Mouse (Mus musculus): ENCODE measurements around the gene Bmpr2. TPM values are rescaled to one million over a fixed set of nuclear protein-coding genes. Genes with fewer than 3 reads are reported as not detected.

Bmpr2 gene
- total RNA-seq, 2 experiments from 2014 or later: 32.2 to 32.6 TPM

DNA sequence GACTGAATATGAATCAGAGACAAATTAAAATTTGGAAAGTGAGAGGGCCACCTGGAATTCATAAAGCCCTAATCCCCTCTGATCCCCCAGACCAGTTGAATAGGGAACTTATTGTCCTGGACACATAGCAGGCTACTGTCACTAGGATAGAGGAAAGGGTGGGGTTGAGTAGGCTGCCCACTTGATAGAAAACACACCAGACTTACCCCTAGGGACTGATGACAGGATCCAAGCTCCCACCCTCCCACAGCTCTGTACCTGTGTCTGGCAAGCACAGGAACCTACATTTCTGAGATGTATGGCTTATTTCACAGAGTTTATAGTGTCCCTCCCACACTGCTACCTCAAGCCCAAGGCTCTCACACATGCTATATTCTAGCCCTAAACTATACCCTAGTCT lies 124.8 kb downstream of the Bmpr2 start:
- intact Hi-C loops (cut with DNase I; ENCODE audit: low total_unique reads): loop anchor here (10.0 kb wide), 2 partner anchors 107 to 217 kb away; no protein-coding TSS in a partner anchor
- no peak for DNase-seq

DNA sequence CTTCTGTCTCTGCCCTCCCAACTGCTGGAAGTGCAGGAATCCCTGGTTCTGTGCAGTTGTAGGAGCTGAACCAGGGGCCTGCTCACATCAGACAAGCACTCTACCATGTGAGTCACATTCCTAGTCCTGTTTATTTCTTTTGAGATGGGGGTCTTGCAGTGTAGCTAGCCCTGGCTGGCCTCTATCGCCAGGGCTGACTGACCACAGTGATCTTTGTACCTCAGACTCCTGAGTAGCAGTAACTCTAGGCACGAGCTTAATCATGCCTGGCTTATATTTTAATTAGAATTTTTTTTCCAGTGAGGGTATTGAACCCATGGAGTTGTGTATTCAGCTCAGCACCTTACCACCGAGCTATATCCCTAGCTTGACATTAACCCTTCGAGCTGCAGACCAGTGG lies 128.0 kb downstream of the Bmpr2 start:
- intact Hi-C loops (cut with DNase I; ENCODE audit: low total_unique reads): no loop called here
- no peak for DNase-seq

DNA sequence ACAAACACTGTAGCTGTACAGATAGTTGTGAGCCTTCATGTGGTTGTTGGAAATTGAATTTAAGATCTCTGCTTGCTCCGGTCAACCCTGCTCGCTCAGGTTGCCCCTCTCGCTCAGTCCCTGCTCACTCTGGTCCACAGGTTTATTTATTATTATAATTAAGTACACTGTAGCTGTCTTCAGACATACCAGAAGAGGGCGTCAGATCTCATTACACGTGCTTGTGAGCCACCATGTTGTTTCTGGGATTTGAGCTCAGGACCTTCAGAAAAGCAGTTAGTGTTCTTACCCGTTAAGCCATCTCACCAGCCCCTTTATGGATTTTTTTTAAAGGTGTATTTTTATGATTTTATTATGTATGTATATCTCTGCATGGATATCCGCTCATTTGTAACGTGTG lies 129.6 kb downstream of the Bmpr2 start:
- intact Hi-C loops (cut with DNase I; ENCODE audit: low total_unique reads): no loop called here

DNA sequence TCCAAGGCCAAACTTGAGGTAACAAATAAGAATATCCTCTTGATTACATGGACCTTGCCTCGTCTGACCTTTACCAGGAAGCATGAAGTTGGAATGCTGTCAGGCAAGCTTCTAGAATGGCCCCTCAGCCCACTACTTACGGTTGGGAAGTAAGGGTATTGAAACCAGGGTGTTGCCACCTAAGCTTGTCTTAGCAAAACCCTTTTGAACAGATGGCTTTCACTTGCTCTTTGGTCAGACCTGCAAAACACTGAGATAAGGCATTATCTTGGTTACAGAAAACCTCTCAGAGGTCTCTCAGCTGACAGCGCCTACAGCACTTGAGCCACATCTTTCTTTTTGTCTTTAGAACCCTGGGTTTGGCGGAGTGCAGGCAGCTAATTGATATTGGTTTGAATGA lies 130.8 kb downstream of the Bmpr2 start:
- DNase-seq: no peak
- intact Hi-C loops (cut with DNase I; ENCODE audit: low total_unique reads): no loop called here

More for the DNA sequence above, 129.6 kb downstream of the Bmpr2 start:
- no peak for DNase-seq

DNA sequence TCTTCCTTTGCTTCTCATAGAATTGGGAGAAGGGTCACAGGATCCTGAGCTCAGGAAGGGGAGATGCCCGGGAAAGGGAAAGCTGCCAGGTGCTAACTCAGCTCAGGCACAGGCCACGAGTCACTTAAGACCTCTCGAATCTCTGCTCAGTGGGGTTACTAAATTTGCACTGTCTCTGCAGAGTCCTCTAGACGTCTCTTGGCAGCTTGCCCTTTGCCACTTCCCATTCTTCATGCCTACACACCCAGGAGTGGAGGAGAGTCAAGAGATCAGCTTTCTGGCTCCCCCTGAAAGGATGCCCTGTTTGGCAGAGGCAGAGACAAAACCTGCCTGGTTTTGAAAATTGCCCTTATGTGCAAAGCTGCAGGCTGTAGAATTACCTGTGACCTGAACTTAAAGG lies 132.3 kb downstream of the Bmpr2 start:
- intact Hi-C loops (cut with DNase I; ENCODE audit: low total_unique reads): no loop called here
- DNase-seq: peak; percentile 32

DNA sequence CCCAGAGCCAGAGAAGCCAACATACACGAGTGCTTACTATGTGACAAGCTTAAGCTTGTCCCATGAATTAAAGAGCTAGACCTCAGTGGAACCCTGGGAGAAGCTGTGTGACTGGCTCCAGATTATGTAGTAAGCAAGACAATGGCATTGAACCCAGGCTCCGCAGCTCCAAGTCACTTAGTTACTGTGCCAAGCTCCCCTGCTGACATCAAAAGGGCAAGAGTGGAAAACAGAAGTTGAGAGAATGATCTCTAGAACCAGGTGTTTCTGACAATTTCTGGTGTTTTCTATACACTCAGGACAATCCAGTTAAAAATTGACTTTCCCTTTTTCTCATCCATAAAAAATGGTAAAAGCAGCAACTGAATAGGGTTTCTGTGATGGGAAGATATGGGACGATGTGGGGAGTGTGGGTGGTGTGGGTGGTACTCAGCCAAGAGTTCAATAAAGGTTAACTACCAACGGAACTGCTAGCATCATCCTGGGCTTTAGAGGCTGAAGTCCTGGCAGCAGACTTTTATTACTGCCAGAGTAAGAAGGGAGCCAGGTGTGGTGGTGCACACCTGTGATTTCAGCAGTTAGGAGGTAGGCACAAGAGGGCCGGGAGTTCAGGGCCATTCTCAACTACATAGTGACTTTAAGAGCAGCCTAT lies 134.1 kb downstream of the Bmpr2 start:
- intact Hi-C loops (cut with DNase I; ENCODE audit: low total_unique reads): no loop called here
- no peak for DNase-seq

DNA sequence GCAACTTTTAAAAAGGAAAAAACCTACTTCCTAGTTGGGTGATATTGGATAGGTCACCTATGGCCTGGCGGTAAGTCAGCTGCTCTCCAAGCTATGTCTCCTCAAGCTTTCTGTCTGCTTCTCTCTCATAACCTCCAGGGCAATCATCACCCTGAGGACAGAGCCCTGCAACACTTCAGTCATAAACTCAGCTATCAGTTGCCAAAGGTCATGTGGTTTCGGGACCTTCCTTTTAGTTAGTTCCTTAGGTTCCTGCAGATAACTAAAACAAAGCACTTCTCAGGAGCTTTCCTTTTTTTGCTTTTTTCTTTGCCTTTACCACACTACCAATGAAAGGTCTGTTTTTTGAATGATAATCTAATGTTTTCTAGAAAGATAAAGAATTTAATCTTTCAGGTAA lies 136.5 kb downstream of the Bmpr2 start:
- DNase-seq: no peak
- intact Hi-C loops (cut with DNase I; ENCODE audit: low total_unique reads): no loop called here

DNA sequence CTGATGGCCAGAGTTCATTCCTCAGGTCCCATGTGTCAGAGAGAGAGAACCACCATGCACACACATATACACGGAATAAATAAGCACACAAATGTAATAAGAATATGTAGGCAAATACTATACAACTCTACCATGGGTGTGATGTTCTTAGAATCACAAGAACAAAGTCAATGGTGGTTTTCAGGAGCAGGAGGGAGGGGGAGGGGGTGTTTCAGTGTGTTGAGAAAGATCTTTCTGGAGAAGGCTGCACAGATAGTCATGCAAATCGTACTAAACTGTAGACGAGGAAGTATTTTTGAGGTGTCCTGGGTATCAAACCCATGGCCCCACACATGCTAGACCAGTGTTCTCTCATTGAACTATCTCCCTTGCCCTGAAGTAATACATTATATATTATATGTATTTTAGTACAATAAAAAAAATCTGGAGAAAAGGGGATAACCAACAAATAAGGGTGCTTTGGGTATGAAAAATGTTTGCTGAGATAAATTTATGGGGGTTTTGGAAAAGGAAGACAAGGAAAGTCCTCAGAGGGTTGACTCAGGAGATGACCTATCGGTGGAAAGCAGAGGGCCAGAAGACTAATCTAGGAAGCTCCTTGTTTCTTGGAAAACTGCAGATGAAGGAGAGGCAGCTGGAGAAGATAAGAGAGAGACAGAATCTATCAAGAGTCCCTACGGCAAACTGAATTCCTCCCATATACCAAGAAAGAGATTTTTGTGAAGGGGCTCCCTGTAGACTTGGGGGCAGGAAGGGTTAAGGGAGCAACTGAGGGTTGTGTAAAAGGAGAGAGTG lies 138.1 kb downstream of the Bmpr2 start:
- intact Hi-C loops (cut with DNase I; ENCODE audit: low total_unique reads): no loop called here
- DNase-seq: no peak

DNA sequence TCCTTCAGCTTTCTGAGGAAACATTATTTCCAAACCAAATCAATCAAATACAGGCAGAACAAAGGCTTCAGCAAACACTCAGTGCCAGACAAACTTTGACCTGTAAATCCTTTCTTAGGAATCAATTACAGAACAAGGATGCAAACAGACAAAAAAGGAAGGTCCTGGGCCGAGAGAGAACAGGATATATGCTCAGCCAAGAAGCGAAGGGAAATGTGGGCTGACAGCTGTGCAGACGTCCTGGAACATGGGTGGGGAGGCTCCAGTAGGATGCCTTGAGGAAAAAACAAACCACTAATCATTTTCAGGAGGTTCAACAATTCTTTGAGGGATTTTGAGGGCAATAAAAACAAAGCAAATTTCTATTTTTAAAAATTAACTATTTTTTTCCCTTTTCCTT lies 139.4 kb downstream of the Bmpr2 start:
- intact Hi-C loops (cut with DNase I; ENCODE audit: low total_unique reads): no loop called here
- peak; percentile 15 for DNase-seq

DNA sequence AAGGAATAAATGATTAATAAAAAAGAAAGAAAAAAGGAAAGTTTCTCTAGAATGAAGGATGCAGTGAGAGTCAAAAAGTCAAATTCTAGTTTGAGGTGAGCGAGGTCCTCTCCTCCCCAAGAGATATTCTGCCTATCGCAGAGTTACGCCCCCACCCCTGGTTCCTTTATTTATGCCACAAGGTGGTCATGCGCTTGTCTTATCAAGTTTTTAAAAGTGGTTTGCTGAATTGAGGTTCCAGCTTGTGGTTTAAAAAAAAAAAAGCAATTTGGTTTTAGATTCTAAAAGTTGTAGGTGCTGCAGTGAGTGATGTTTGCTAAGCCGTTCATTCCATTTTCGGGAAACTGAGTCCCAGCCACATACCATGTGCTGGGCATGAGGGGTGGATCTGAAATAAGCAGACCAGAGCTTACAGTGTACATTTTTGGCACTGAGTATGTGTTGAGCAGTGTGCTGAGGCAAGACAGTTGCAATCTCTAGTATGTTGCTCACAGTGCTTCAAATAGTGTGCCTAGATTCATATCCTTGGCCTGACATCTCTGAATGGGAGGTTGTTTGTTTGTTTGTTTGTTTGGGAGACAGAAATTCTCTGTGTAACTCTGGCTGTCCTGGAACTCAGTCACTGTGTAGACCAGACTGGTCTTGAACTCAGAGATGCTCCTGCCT lies 141.6 kb downstream of the Bmpr2 start:
- intact Hi-C loops (cut with DNase I; ENCODE audit: low total_unique reads): no loop called here
- no peak for DNase-seq

DNA sequence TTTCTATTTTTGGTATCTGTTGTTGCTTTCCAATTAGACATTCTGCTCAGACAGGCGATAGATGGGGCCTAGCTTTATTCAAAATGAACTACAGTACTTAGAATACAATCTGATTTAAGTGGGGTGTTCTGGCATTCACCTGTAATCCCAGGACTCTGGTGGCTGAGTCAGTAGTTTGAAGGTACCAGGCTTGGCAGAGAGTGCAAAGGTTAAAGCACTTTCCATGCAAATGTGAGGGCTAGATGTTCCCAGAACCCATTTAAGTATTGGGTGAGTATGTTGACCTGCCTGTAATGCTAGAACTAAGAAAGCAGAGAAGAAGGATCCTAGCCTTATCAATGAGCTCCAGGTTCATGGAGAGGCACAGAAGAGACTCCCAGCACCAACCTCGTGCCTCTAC lies 142.7 kb downstream of the Bmpr2 start:
- no peak for DNase-seq
- intact Hi-C loops (cut with DNase I; ENCODE audit: low total_unique reads): no loop called here

DNA sequence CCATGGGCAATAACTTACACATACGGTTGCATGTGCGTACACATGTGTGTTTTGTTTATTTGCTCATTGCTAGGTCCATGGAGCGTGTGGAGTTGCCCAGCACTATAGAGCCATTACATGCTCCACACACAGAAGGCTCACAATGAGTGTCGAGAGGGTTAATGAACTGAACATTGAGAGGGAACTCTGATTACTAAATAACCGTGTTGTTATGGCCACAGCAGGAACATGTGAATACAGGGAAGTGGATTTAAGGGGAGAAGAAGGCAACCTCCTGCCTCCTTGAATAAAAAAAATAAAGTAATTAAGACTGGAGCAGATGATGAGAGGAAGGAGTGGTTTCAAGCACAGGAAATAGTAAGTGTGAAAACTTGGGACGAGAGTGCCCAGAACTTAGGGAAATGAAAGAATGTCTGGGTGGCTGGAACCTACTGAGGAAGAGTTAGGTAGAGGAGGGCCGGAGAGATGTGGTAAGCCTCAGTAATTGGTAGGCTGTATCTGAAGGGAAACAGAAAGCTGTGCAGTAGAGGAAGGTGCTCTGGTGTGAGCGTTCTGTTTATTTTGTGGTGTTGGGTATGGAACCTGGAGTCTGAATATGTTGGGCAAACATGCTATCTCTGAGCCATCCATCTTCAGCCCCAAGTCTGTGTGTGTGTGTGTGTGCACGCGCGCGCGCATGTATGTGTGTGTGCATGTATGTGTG lies 143.8 kb downstream of the Bmpr2 start:
- no peak for DNase-seq
- intact Hi-C loops (cut with DNase I; ENCODE audit: low total_unique reads): no loop called here

DNA sequence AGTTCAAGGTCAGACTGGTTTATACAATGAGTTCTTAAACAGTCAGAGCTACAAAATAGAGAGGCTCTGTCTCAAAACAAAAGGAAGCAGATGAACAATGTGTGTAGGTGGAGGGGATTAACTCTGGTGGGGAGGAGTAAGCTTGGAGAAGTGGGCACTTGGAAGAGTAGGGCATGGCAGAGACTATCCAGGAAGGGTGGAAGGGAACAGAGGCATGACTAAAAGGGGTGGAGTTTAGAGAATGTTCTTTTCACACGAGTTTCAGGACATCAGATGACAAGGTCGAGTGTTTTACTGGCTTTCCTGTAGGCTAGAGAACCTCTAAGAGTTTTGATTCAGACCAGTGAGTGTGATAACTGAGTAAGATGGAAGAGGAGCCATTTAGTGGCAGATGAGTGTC lies 144.5 kb downstream of the Bmpr2 start:
- intact Hi-C loops (cut with DNase I; ENCODE audit: low total_unique reads): no loop called here
- DNase-seq: no peak

DNA sequence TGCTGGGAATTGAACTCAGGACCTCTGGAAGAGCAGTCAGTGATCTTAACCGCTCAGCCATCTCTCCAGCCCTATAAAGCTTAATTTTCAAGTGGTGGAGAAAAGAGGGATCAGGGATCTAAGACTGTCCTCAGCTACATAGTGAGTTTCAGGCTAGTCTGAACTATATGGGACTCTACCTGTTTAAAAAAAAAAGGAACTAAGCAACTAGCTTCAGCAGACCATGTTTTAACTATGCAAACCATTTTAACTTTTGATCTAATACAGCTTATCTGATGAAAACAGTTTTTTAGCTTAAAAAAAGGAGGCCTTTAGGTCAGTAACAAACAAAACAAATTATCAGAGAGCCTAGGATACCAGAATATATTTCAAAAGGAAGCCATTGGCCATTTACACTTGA lies 147.7 kb downstream of the Bmpr2 start:
- no peak for DNase-seq
- intact Hi-C loops (cut with DNase I; ENCODE audit: low total_unique reads): no loop called here

DNA sequence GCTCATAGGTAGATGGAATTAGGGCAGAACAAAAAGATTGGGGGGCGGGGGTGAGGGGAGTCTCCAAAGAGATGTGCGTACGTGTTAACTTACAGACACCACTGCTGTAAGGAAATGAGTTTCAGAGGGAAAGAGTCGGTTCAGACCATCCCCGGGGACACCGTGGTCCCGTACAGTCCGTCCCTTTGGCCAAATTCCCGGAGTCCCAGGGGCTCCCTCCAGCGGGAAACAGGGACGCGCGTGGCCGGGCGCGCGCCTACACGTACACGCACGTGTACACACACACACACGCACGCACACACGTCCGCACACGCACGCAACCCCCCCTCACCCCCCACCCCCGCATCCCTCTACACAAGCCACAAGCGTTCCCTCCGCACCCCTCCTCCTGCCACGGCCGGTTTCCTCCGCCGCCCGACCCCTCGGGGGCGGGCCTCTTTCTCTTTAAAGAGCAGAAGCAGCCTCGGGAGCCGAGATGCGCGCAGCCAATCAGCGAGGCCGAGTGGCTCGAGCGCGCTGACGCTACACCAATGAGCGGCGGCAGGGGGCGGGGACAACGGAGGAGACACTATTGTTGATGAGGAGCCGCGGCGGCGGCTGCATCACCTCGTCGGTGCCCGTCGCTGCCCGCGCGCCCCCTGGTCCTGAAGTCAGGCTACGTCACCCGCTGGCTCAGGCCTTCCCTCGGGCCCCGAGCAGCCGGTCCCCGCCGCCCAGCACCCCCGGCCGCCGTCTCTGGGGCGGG lies 149.4 kb downstream of the Bmpr2 start, which contains the start of gene Fam117b:
Gene Fam117b (plus strand): TSS at position 594 of the 745 bp plus-strand sequence.
- peak; percentile 98 for DNase-seq
- intact Hi-C loops (cut with DNase I; ENCODE audit: low total_unique reads): no loop called here

DNA sequence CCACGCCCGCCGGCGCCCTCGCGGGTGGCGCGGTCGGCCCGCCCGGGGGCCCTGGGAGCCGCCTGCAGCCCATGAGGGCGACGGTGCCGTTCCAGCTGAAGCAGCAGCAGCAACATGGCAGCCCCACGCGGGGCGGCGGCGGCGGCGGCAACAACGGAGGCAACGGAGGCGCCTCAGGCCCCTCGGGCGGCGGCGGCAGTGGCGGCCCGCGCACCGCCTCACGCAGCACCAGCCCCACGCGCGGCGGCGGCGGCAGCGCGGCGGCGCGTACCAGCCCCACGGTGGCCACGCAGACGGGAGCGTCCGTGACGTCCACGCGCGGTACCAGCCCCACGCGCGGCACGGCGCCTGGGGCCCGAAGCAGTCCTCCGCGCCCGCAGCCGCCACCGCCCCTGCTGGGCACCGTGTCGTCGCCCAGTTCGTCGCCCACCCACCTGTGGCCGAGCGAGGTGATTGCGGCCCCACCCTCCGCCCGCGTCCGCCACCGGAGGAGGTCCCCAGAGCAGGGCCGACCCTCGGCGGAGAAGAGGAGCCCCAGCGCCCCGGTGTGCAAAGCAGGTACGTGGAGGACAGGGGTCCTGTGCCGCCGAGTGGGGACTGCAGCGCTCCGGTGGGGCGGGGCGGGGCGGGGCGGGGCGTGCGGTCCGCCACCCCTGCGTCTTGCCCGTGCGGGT lies 150.1 kb downstream of the Bmpr2 start:
- intact Hi-C loops (cut with DNase I; ENCODE audit: low total_unique reads): no loop called here
- peak; percentile 37 for DNase-seq

DNA sequence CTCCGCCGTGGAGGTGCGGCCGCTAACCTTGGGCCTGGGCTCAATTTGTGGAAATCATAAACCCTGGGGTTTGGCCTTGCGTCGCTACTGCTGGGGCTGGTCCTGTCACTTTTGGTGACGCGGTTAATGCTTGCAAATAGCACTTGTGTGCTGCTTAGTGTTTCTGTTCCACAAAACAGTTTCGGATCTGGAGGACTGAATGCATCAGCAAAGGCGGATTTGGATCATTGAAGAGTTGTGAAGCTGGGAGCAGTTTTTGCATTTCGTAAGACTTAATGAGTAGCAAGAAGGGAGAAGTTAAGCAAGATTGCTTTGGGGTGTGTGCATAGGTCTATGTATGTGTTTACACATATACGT lies 150.6 kb downstream of the Bmpr2 start:
- DNase-seq: no peak
- intact Hi-C loops (cut with DNase I; ENCODE audit: low total_unique reads): no loop called here

DNA sequence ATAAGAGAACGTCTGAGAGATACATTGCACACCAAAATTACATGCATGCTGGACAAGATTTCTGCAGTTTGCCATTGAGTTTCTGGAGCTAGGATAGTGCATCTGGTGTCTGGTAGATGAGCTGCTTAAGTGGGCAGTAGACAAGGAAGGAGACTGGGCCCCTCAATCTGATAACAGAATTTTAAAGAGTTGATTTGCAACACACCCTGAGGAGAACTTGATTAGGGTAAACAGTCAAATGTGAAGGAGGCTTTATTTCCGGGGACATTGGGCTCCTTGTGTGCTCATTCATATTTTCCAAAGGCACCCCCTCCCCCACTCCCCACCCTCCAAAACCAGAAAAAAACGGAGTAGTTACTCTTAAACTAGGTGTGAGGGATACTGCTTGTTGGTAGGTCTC lies 151.6 kb downstream of the Bmpr2 start:
- DNase-seq: no peak
- intact Hi-C loops (cut with DNase I; ENCODE audit: low total_unique reads): no loop called here
